Mouse (Mus musculus) forebrain, postnatal 0 days (tissue): ENCODE data around the gene Pithd1. TPM values are rescaled to one million over a fixed set of nuclear protein-coding genes. Genes with fewer than 3 reads are reported as not detected.
"Not testable (repeated sequence)": the region's sequence is repeated elsewhere in the genome, so short reads cannot be mapped to it uniquely, and the experiment has no call there.

ENCODE experiments used
- ATAC-seq: fragments of 200-750 bp; cut with Nextera tagmentation; 2 replicates; pipeline ENCODE4 v1.8.0; 2017; ENCODE audit warnings: mild to moderate bottlenecking, moderate library complexity
- DNase-seq: peaks from one replicate; pipeline ENCODE4 v3.0.0-alpha.2; 2015
- H3K27ac ChIP-seq: fragments of 300-500 bp; sonication (generic); 2 replicates; pipeline ENCODE4 v1.5.1; 2014; ENCODE audit warnings: low read depth, mild to moderate bottlenecking, antibody characterized with exemption, low read length, moderate library complexity, mixed read lengths
- H3K27me3 ChIP-seq: fragments of 300-500 bp; sonication (generic); 2 replicates; pipeline ENCODE4 v1.6.1; 2014; ENCODE audit warnings: mild to moderate bottlenecking, low read length, mixed read lengths; ENCODE audit not compliant: insufficient read depth
- H3K36me3 ChIP-seq: fragments of 300-500 bp; sonication (generic); 2 replicates; pipeline ENCODE4 v1.6.1; 2014; ENCODE audit warnings: mild to moderate bottlenecking, moderate library complexity; ENCODE audit not compliant: insufficient read depth
- H3K4me1 ChIP-seq: fragments of 300-500 bp; sonication (generic); 2 replicates; pipeline ENCODE4 v1.6.1; 2014; ENCODE audit warnings: antibody characterized with exemption; ENCODE audit not compliant: insufficient read depth
- H3K4me2 ChIP-seq: fragments of 300-500 bp; sonication (generic); 2 replicates; pipeline ENCODE4 v1.6.1; 2014; ENCODE audit warnings: low read depth, mild to moderate bottlenecking, moderate library complexity
- H3K4me3 ChIP-seq: fragments of 300-500 bp; sonication (generic); 2 replicates; pipeline ENCODE4 v1.5.1; 2014; ENCODE audit warnings: low read depth, low read length, mixed read lengths
- H3K9ac ChIP-seq: fragments of 300-500 bp; sonication (generic); 2 replicates; pipeline ENCODE4 v1.6.1; 2014; ENCODE audit warnings: mild to moderate bottlenecking
- H3K9me3 ChIP-seq: fragments of 300-500 bp; sonication (generic); 2 replicates; pipeline ENCODE4 v1.6.1; 2016; ENCODE audit warnings: low read length
- CTCF ChIP-seq: sonication (generic); IDR thresholded peaks from 2 replicates; pipeline ENCODE4 v1.5.1; 2016; ENCODE audit warnings: antibody characterized with exemption, control low read depth, low read depth
- WGBS: fragments of 180-500 bp; shearing (Covaris S2); extraction: QIAGEN DNeasy Blood & Tissue Kit; methylation state at CpG from one replicate; pipeline ENCODE4 v1.1.7; 2014; 5-methylcytosine and 5-hydroxymethylcytosine counted together
- polyA plus RNA-seq: library from polyadenylated mRNA; unstranded; fragments of >200 nt; fragmentation: Nextera tagmentation; extraction: Ambion mirVana; gene quantifications from 2 replicates; pipeline ENCODE4 v1.2.1, GENCODE M21; 2015
- total RNA-seq: library from RNA; depleted of rRNA; stranded (reverse); fragments of >200 nt; gene quantifications from 2 replicates; pipeline ENCODE4 v1.2.3, GENCODE M21; 2014

The Pithd1 gene
- total and polyA plus RNA-seq, 2 experiments from 2014 or later, result 62.8 to 93.3 TPM

- Histone ChIP-seq H3K36me3 (peaks cover 14% of the 10 kb centered on the region), H3K4me3 (no peak overlapping the region), H3K27ac (no peak overlapping the region), H3K4me2 (no peak overlapping the region), H3K9ac (no peak overlapping the region), H3K9me3 (no peaks in the 10 kb centered on the region), H3K4me1 (no peaks in the 10 kb centered on the region), H3K27me3 (no peaks in the 10 kb centered on the region)
- WGBS, result 52% methylated on average over 4 of the region's 4 CpGs
- DNase-seq (no peak), ATAC-seq (no peak)
- no peak for TF ChIP-seq CTCF
Measured at GRCm38 (mm10) chr4:135943389-135943788, 43.7 kb downstream of the Pithd1 start.

GRCm38 (mm10) chr4:135942193-135942592 is 44.9 kb downstream of the Pithd1 start:
- WGBS, result 89% methylated on average over 6 of the region's 6 CpGs
- H3K9me3 ChIP-seq, result no peaks in the 10 kb centered on the region
- H3K36me3 ChIP-seq, result peaks cover 20% of the 10 kb centered on the region
- H3K4me1 ChIP-seq, result no peaks in the 10 kb centered on the region
- H3K27ac ChIP-seq, result no peak overlapping the region
- H3K9ac ChIP-seq, result no peak overlapping the region
- no peak for ATAC-seq
- DNase-seq, result no peak
- no peak overlapping the region for H3K4me3 ChIP-seq
- TF ChIP-seq CTCF, result no peak
- H3K4me2 ChIP-seq, result no peak overlapping the region
- no peaks in the 10 kb centered on the region for H3K27me3 ChIP-seq

GRCm38 (mm10) chr4:135941026-135941425 is 46.0 kb downstream of the Pithd1 start:
- DNase-seq, H3K4me2 ChIP-seq, H3K4me1 ChIP-seq, H3K27ac ChIP-seq, H3K4me3 ChIP-seq, H3K9me3 ChIP-seq, H3K9ac ChIP-seq, ATAC-seq, H3K27me3 ChIP-seq: not testable (repeated sequence)
- TF ChIP-seq CTCF, result peak; percentile 30; the same call in 1 of the 2 replicates
- 86% methylated on average over 8 of the region's 8 CpGs for WGBS
- peaks cover 28% of the 10 kb centered on the region for H3K36me3 ChIP-seq

- H3K27ac ChIP-seq, result no peak overlapping the region
- ATAC-seq (no peak), DNase-seq (no peak)
- no peaks in the 10 kb centered on the region for H3K9me3 ChIP-seq
- no peaks in the 10 kb centered on the region for H3K4me1 ChIP-seq
- no peak overlapping the region for H3K4me3 ChIP-seq
- H3K9ac ChIP-seq, result no peak overlapping the region
- WGBS, result 84% methylated on average over 7 of the region's 7 CpGs
- H3K27me3 ChIP-seq, result no peaks in the 10 kb centered on the region
- peaks cover 42% of the 10 kb centered on the region for H3K36me3 ChIP-seq
- no peak for TF ChIP-seq CTCF
- H3K4me2 ChIP-seq, result no peak overlapping the region
Measured at GRCm38 (mm10) chr4:135938858-135939257, 48.2 kb downstream of the Pithd1 start.

- H3K27me3 ChIP-seq, result no peaks in the 10 kb centered on the region
- H3K4me2 ChIP-seq, result no peak overlapping the region
- H3K9me3 ChIP-seq, result no peaks in the 10 kb centered on the region
- H3K27ac ChIP-seq, result no peak overlapping the region
- peaks cover 58% of the 10 kb centered on the region for H3K36me3 ChIP-seq
- no peak overlapping the region for H3K4me3 ChIP-seq
- DNase-seq, result no peak
- no peak for TF ChIP-seq CTCF
- no peak for ATAC-seq
- WGBS, result 63% methylated on average over 5 of the region's 5 CpGs
- no peaks in the 10 kb centered on the region for H3K4me1 ChIP-seq
- no peak overlapping the region for H3K9ac ChIP-seq
Measured at GRCm38 (mm10) chr4:135935502-135935901, 51.6 kb downstream of the Pithd1 start.

- H3K36me3 ChIP-seq, result peaks cover 56% of the 10 kb centered on the region
Measured at GRCm38 (mm10) chr4:135934708-135935500, 52.2 kb downstream of the Pithd1 start.

GRCm38 (mm10) chr4:135931832-135932231 is 55.2 kb downstream of the Pithd1 start:
- TF ChIP-seq CTCF, result peak; percentile 66
- H3K27me3 ChIP-seq, result no peaks in the 10 kb centered on the region
- no peaks in the 10 kb centered on the region for H3K9me3 ChIP-seq
- DNase-seq (peak; percentile 26), ATAC-seq (peak; percentile 47; the same call in 1 of the 2 replicates)
- H3K4me1 ChIP-seq, result no peaks in the 10 kb centered on the region
- H3K4me3 ChIP-seq, result no peak overlapping the region
- 69% methylated on average over 5 of the region's 5 CpGs for WGBS
- H3K36me3 ChIP-seq, result peaks cover 39% of the 10 kb centered on the region
- H3K4me2 ChIP-seq, result no peak overlapping the region
- no peak overlapping the region for H3K27ac ChIP-seq
- no peak overlapping the region for H3K9ac ChIP-seq

More at GRCm38 (mm10) chr4:135934708-135935500, 52.2 kb downstream of the Pithd1 start:
- H3K4me1 ChIP-seq, result no peaks in the 10 kb centered on the region
- no peaks in the 10 kb centered on the region for H3K9me3 ChIP-seq
- ATAC-seq, result no peak
- H3K27me3 ChIP-seq, result no peaks in the 10 kb centered on the region
- H3K4me3 ChIP-seq, result no peak overlapping the region
- no peak for DNase-seq
- no peak overlapping the region for H3K4me2 ChIP-seq
- H3K27ac ChIP-seq, result no peak overlapping the region
- TF ChIP-seq CTCF, result no peak
- no peak overlapping the region for H3K9ac ChIP-seq
- 50% methylated on average over 12 of the region's 12 CpGs for WGBS
